Mouse (Mus musculus) left cerebral cortex, adult 2 months (tissue): ENCODE measurements around the gene Stard3. TPM values are rescaled to one million over a fixed set of nuclear protein-coding genes. Genes with fewer than 3 reads are reported as not detected.
A peak's percentile ranks its signal among the peaks of the same experiment; 100 is the strongest.
"Not testable (repeated sequence)": the region's sequence is repeated elsewhere in the genome, so short reads cannot be mapped to it uniquely, and the experiment has no call there.

Experiments
- DNase-seq, 2 experiments: peaks; one replicate each; pipeline ENCODE4 v3.0.0; 2021 to 2022; ENCODE audit warnings: low spot score in 2 of 2, mixed read lengths in 1 of 2; ENCODE audit errors: extremely low spot score in 1 of 2
- H3K27ac ChIP-seq: fragments of 200-600 bp; 2 replicates; pipeline ENCODE4 v1.8.1; 2022
- H3K4me3 ChIP-seq: fragments of 200-600 bp; 2 replicates; pipeline ENCODE4 v1.8.1; 2022
- CTCF ChIP-seq: fragments of 200-600 bp; IDR thresholded peaks from 2 replicates; pipeline ENCODE4 v1.8.1; 2022; ENCODE audit warnings: antibody characterized with exemption, mild to moderate bottlenecking, moderate library complexity
- intact Hi-C: fragments of 180-260 bp; cut with DNase I; formaldehyde crosslinking; loops from one replicate; pipeline ENCODE4 v1.15.1; 2025
- total RNA-seq, 2 experiments: library from RNA; stranded (reverse); gene quantifications; 2 replicates each; pipeline ENCODE4 v1.2.3; 2021

Gene Stard3
- total RNA-seq, 2 experiments from 2014 or later: 35.7 to 42.4 TPM

GRCm38 (mm10) chr11:98369337-98369736 lies 11.2 kb downstream of the Stard3 start:
- Histone ChIP-seq H3K4me3 (no peak overlapping the region), H3K27ac (peak overlapping the region; percentile 29)
- intact Hi-C loops: no loop called here
- no peak for DNase-seq
- TF ChIP-seq CTCF: no peak

- no peak for DNase-seq
- no peak overlapping the region for H3K4me3 ChIP-seq
- intact Hi-C loops: no loop called here
- TF ChIP-seq CTCF: no peak
- H3K27ac ChIP-seq: 0 out of 2 replicates have a peak overlapping the region, but pooled peaks have one; percentile 26
Measured at GRCm38 (mm10) chr11:98370588-98370987, 12.4 kb downstream of the Stard3 start.

GRCm38 (mm10) chr11:98371556-98372240 lies 13.5 kb downstream of the Stard3 start:
- DNase-seq: no peak
- intact Hi-C loops: loop anchor here (1.0 kb wide), 1 partner anchor 29 kb away; no protein-coding TSS in a partner anchor
- TF ChIP-seq CTCF: no peak
- Histone ChIP-seq H3K4me3 (no peak overlapping the region), H3K27ac (peak overlapping the region; percentile 47; the same call in 1 of the 2 replicates)

GRCm38 (mm10) chr11:98372406-98372805 lies 14.2 kb downstream of the Stard3 start:
- H3K27ac ChIP-seq: peak overlapping the region; percentile 32; the same call in 1 of the 2 replicates
- intact Hi-C loops: loop anchor here (1.0 kb wide), 1 partner anchor 30 kb away; no protein-coding TSS in a partner anchor

GRCm38 (mm10) chr11:98373244-98373643 lies 15.1 kb downstream of the Stard3 start:
- intact Hi-C loops: no loop called here
- no peak for DNase-seq
- TF ChIP-seq CTCF: no peak

More at GRCm38 (mm10) chr11:98372406-98372805, 14.2 kb downstream of the Stard3 start:
- peak; percentile 94 for TF ChIP-seq CTCF
- H3K4me3 ChIP-seq: no peak overlapping the region
- peak in 1 of 2 experiments; percentile 47 for DNase-seq

GRCm38 (mm10) chr11:98374266-98374665 lies 16.1 kb downstream of the Stard3 start:
- H3K27ac ChIP-seq: no peak overlapping the region
- no peak for TF ChIP-seq CTCF
- intact Hi-C loops: no loop called here
- no peak overlapping the region for H3K4me3 ChIP-seq
- no peak for DNase-seq

More at GRCm38 (mm10) chr11:98373244-98373643, 15.1 kb downstream of the Stard3 start:
- no peak overlapping the region for H3K4me3 ChIP-seq
- peak overlapping the region; percentile 32; the same call in 1 of the 2 replicates for H3K27ac ChIP-seq

- Histone ChIP-seq H3K4me3 (no peak overlapping the region), H3K27ac (no peak overlapping the region)
- no peak for TF ChIP-seq CTCF
- DNase-seq: no peak
- intact Hi-C loops: no loop called here
Measured at GRCm38 (mm10) chr11:98376756-98377155, 18.6 kb downstream of the Stard3 start.

- intact Hi-C loops: no loop called here
- TF ChIP-seq CTCF: no peak
Measured at GRCm38 (mm10) chr11:98377787-98378186, 19.6 kb downstream of the Stard3 start.

GRCm38 (mm10) chr11:98379379-98379778 lies 21.2 kb downstream of the Stard3 start:
- no peak for DNase-seq
- Histone ChIP-seq H3K27ac (no peak overlapping the region), H3K4me3 (no peak overlapping the region)
- intact Hi-C loops: no loop called here
- no peak for TF ChIP-seq CTCF

More at GRCm38 (mm10) chr11:98377787-98378186, 19.6 kb downstream of the Stard3 start:
- Histone ChIP-seq H3K27ac (no peak overlapping the region), H3K4me3 (no peak overlapping the region)
- no peak for DNase-seq

GRCm38 (mm10) chr11:98380106-98380505 lies 21.9 kb downstream of the Stard3 start:
- H3K4me3 ChIP-seq: no peak overlapping the region
- TF ChIP-seq CTCF: no peak
- no peak overlapping the region for H3K27ac ChIP-seq
- no peak for DNase-seq
- intact Hi-C loops: no loop called here

GRCm38 (mm10) chr11:98381651-98382050 lies 23.5 kb downstream of the Stard3 start:
- TF ChIP-seq CTCF: no peak
- Histone ChIP-seq H3K4me3 (no peak overlapping the region), H3K27ac (no peak overlapping the region)
- no peak for DNase-seq
- intact Hi-C loops: no loop called here

- H3K27ac ChIP-seq, DNase-seq, H3K4me3 ChIP-seq, intact Hi-C loops: not testable (repeated sequence)
- peak; percentile 28 for TF ChIP-seq CTCF
Measured at GRCm38 (mm10) chr11:98382405-98382804, 24.2 kb downstream of the Stard3 start.
